Mouse (Mus musculus) midbrain, embryonic 13.5 days (tissue): Measurements from ENCODE around the gene Arhgap33. TPM values are rescaled to one million over a fixed set of nuclear protein-coding genes. Genes with fewer than 3 reads are reported as not detected.
A peak's percentile ranks its signal among the peaks of the same experiment; 100 is the strongest.
"Not testable (repeated sequence)": the region's sequence is repeated elsewhere in the genome, so short reads cannot be mapped to it uniquely, and the experiment has no call there.

Source experiments
- ATAC-seq: fragments of 200-750 bp; cut with Nextera tagmentation; 2 replicates; pipeline ENCODE4 v1.8.0; 2017; ENCODE audit warnings: mild to moderate bottlenecking, moderate TSS enrichment, moderate library complexity
- H3K27ac ChIP-seq: fragments of 300-500 bp; sonication (generic); 2 replicates; pipeline ENCODE4 v1.5.1; 2015; ENCODE audit warnings: inconsistent platforms, mild to moderate bottlenecking, moderate library complexity
- H3K27me3 ChIP-seq: fragments of 300-500 bp; sonication (generic); 2 replicates; pipeline ENCODE4 v1.6.1; 2015; ENCODE audit warnings: mild to moderate bottlenecking, inconsistent platforms
- H3K36me3 ChIP-seq: fragments of 300-500 bp; sonication (generic); 2 replicates; pipeline ENCODE4 v1.6.1; 2015; ENCODE audit warnings: mild to moderate bottlenecking, inconsistent platforms
- H3K4me1 ChIP-seq: fragments of 300-500 bp; sonication (generic); replicated peaks from 2 replicates; pipeline ENCODE4 v1.6.1; 2015; ENCODE audit warnings: inconsistent platforms
- H3K4me2 ChIP-seq: fragments of 300-500 bp; sonication (generic); replicated peaks from 2 replicates; pipeline ENCODE4 v1.6.1; 2015; ENCODE audit warnings: moderate library complexity, mild to moderate bottlenecking, inconsistent platforms
- H3K4me3 ChIP-seq: fragments of 300-500 bp; sonication (generic); replicated peaks from 2 replicates; pipeline ENCODE4 v1.5.1; 2015; ENCODE audit warnings: mild to moderate bottlenecking, inconsistent platforms
- H3K9ac ChIP-seq: fragments of 300-500 bp; sonication (generic); replicated peaks from 2 replicates; pipeline ENCODE4 v1.6.1; 2015; ENCODE audit warnings: mild to moderate bottlenecking, inconsistent platforms
- H3K9me3 ChIP-seq: fragments of 300-500 bp; sonication (generic); 2 replicates; pipeline ENCODE4 v1.6.1; 2016; ENCODE audit warnings: mild to moderate bottlenecking, inconsistent platforms
- WGBS: fragments of 180-500 bp; shearing (Covaris S2); methylation state at CpG from one replicate; pipeline ENCODE4 v1.1.7; 2015; 5-methylcytosine and 5-hydroxymethylcytosine counted together
- polyA plus RNA-seq: library from polyadenylated mRNA; unstranded; fragments of >200 nt; fragmentation: Nextera tagmentation; extraction: Ambion mirVana; gene quantifications from 2 replicates; pipeline ENCODE4 v1.2.1, GENCODE M21; 2015

Arhgap33 gene
- polyA plus RNA-seq, 1 experiment from 2014 or later = 114 TPM

DNA sequence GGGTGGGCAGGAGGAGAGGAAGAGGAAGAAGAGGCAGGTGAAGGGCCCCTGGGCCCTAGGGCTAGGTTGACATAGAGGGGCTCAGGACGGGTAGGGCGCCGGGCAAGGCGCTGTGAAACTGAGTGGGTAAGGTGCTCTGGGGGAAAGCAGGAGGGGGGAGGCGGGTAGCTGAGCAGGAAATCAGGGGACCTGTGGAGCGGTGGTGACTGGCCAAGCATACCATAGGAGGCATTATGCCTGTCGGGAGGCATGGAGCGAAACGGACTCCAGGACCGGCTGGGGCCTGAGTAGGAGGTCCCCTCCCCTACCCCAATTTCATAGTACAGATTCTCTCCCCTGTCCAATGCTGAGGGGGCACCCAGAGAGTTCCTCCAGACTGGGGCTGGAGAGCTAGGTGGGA is 12.0 kb downstream of the Arhgap33 start:
- peak overlapping the region; percentile 10; the same call in 1 of the 2 replicates for H3K27ac ChIP-seq
- no peaks in the 10 kb centered on the region; the same call in 1 of the 2 replicates for H3K27me3 ChIP-seq
- H3K9me3 ChIP-seq = no peaks in the 10 kb centered on the region
- WGBS = 78% methylated on average over 10 of the region's 10 CpGs
- peaks cover 30% of the 10 kb centered on the region for H3K4me1 ChIP-seq
- H3K36me3 ChIP-seq = peaks cover 57% of the 10 kb centered on the region
- no peak overlapping the region for H3K4me2 ChIP-seq
- no peak overlapping the region for H3K4me3 ChIP-seq
- H3K9ac ChIP-seq = no peak overlapping the region
- ATAC-seq = no peak

DNA sequence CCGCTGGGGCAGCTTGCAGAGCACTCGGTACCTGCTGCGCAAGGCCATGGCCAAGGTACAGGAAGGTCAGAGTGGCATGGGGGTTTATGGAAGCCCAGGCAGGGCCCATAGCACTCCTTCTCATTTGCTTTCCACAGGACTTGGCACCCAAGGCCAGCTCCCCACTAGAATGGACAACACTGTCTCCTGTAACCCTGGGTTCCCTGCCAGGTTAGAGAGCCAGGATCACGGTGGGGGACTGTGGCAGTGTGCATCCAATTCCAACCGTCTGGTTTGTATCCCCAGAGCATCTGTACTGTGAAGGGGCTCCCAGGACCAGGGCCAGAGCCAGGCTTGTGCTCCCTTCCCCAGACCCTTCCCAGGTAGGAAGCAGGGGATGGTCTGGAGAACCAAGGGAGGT is 14.0 kb downstream of the Arhgap33 start:
- H3K9ac ChIP-seq = no peak overlapping the region; the same call in 1 of the 2 replicates
- H3K9me3 ChIP-seq = no peaks in the 10 kb centered on the region
- H3K4me1 ChIP-seq = peaks cover 17% of the 10 kb centered on the region
- no peak overlapping the region for H3K4me3 ChIP-seq
- H3K27me3 ChIP-seq = no peaks in the 10 kb centered on the region; the same call in 1 of the 2 replicates
- 63% methylated on average over 5 of the region's 5 CpGs for WGBS
- no peak overlapping the region for H3K27ac ChIP-seq
- H3K36me3 ChIP-seq = peaks cover 36% of the 10 kb centered on the region
- H3K4me2 ChIP-seq = no peak overlapping the region
- peak; percentile 29; the same call in 1 of the 2 replicates for ATAC-seq

DNA sequence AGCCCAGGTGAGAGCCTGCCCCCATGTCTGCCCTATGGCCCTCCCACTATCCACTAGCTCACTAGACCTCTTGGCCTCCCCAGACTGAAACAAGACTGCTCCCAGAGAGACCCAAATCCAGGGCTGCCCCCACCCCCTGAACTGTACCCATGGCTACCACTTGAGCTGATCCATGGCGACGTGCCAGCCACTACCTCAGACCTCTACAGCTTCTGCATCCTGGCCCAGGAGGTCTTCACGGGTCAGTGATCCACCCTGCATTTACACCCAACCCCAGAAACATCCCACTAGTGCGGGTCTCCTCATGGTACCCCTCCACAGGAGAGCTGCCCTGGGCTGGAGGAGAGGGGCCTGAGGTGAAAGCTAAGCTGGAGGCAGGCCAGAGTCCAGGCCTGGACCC is 14.5 kb downstream of the Arhgap33 start:
- 46% methylated on average over 4 of the region's 4 CpGs for WGBS
- peaks cover 32% of the 10 kb centered on the region for H3K36me3 ChIP-seq
- H3K9me3 ChIP-seq = no peaks in the 10 kb centered on the region
- H3K27ac ChIP-seq = no peak overlapping the region
- no peak overlapping the region for H3K4me2 ChIP-seq
- H3K4me3 ChIP-seq = no peak overlapping the region
- peak overlapping the region; percentile 14; the same call in 1 of the 2 replicates for H3K9ac ChIP-seq
- H3K27me3 ChIP-seq = no peaks in the 10 kb centered on the region; the same call in 1 of the 2 replicates
- peak; percentile 10 for ATAC-seq
- H3K4me1 ChIP-seq = peaks cover 14% of the 10 kb centered on the region

DNA sequence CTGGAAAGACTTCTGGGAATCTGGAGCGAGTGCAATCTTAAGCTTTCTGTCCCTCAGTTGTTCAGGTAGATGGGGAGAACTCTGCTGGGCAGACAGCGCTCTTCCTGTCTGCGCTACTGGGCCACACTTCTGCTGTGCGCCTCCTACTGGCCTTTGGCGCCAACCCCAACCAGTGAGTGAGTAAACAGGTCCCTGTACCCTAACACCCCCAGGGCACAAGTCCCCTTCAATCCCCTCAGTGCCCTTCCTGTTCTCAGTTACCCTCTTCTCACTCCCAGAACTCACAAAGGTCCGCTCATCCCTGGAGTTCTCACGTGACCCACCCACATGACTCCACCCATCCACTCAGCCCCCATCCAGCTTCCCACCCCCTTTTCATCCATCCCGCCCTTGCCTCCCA is 16.5 kb downstream of the Arhgap33 start:
- H3K4me1 ChIP-seq = peaks cover 11% of the 10 kb centered on the region
- H3K27ac ChIP-seq = no peak overlapping the region
- 45% methylated on average over 8 of the region's 8 CpGs for WGBS
- no peak for ATAC-seq
- no peak overlapping the region for H3K9ac ChIP-seq
- H3K9me3 ChIP-seq = no peaks in the 10 kb centered on the region
- no peaks in the 10 kb centered on the region; the same call in 1 of the 2 replicates for H3K27me3 ChIP-seq
- no peak overlapping the region for H3K4me3 ChIP-seq
- H3K36me3 ChIP-seq = peaks cover 13% of the 10 kb centered on the region
- no peak overlapping the region for H3K4me2 ChIP-seq

DNA sequence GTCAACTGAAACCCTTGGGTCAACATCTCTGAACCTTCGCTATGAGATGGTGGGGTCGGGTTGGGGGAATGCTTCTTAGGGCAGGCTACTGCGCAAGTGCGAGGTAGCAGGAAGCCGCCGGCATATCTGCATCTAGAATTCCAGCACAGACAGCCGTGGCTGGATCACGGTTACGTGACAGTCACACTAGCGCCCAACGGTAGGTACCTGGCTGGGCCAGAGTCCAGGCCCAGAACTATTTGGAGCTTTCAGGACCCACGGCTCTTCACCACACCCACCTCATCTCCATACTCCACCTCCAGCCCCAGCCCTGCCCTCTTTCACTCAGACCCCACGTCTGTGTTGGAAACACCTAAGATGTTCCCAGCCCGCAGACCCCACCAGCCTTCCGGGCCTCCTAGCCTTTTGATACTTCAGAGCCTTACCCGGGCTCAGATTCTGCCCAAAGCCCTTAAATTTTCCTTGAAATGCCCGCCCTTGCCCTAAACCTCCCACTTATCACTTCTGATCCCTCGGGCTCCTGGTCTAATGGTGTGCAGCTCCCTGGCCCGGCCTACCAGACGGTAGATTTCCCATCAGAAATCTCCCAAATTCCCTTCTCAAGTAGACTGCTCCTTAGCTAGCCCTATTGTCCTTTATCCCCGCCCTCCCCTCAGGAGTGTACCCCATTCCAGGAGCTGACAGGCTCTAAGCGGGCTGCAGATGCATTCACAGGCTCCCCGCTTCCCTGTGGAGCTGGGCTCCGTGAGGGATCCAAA is 19.7 kb downstream of the Arhgap33 start:
- WGBS = 61% methylated on average over 24 of the region's 24 CpGs
- Histone ChIP-seq H3K4me3 (no peak overlapping the region), H3K27me3 (no peaks in the 10 kb centered on the region; the same call in 1 of the 2 replicates), H3K4me1 (peaks cover 3% of the 10 kb centered on the region; the same call in 1 of the 2 replicates), H3K9me3 (no peaks in the 10 kb centered on the region), H3K9ac (no peak overlapping the region), H3K4me2 (no peak overlapping the region), H3K36me3 (no peaks in the 10 kb centered on the region), H3K27ac (no peak overlapping the region)
- no peak for ATAC-seq

DNA sequence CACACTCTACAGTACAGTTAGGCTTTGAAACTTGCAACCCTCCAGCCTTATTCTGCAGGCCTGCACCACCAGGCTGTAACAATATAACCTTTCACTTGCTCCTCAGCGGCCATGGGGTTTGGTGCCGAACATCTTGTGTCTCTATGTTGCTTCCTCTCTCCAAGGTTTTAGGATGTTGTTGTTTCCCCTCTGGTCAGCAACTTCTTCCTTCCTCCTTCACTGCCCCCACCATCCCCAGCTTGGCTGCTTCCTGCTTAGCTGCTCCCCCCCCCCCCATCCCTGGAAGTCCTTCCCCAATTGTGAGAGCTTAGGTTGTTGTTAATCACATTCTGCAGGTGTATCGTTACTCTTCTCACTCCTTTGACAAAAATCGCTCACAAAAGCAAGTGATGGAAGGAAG is 26.8 kb downstream of the Arhgap33 start:
- ATAC-seq = no peak
- 77% methylated on average over 4 of the region's 4 CpGs for WGBS

DNA sequence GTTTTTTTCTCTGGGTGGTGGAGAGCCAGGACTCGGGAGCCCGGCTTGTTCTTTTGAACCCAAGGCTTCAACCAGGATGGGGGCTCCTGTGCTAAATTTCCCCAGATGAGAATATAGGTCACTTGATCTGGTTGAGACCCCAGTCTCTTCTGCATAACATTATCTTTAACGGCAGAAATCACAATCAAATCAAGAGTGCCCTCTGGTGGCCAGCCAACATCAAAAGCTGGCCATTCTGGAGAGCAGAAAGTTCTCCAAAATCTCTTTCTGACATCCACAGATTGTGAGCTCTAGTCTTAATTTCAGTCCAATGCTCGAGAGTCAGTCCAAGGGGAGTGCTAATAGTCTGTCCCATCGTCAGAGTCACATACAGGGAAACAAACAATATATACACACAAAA is 33.7 kb downstream of the Arhgap33 start:
- H3K4me3 ChIP-seq, H3K9ac ChIP-seq, H3K36me3 ChIP-seq, ATAC-seq, H3K27me3 ChIP-seq, H3K4me2 ChIP-seq, H3K4me1 ChIP-seq, H3K27ac ChIP-seq, H3K9me3 ChIP-seq: not testable (repeated sequence)
- 78% methylated on average over 5 of the region's 5 CpGs for WGBS

More for the DNA sequence above, 26.8 kb downstream of the Arhgap33 start:
- Histone ChIP-seq H3K4me2 (no peak overlapping the region), H3K9me3 (no peaks in the 10 kb centered on the region), H3K4me3 (no peak overlapping the region), H3K9ac (no peak overlapping the region), H3K27me3 (no peaks in the 10 kb centered on the region), H3K27ac (no peak overlapping the region), H3K4me1 (no peaks in the 10 kb centered on the region), H3K36me3 (no peaks in the 10 kb centered on the region)

DNA sequence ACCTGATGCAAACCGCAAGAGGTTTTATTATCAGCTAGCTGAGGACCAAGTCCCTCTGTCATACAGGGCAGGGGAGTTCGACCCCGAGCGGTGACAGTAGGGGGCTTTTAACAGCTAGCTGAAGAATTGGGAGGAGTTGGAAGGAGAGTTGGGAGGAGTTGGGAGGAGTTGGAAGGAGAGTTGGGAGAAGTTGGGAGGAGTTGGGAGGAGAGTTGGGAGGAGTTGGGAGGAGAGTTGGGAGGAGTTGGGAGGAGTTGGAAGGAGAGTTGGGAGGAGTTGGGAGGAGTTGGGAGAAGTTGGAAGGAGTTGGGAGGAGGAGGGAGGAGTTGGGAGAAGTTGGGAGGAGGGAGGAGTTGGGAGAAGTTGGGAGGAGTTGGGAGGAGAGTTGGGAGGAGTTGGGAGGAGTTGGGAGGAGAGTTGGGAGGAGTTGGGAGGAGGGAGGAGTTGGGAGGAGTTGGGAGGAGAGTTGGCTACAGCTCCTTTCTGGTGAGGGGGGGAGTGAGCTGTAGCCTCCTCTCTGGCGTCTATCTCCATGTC is 39.3 kb downstream of the Arhgap33 start:
- not testable (repeated sequence) for H3K4me2 ChIP-seq, H3K9ac ChIP-seq, H3K27ac ChIP-seq, H3K36me3 ChIP-seq, H3K9me3 ChIP-seq, H3K27me3 ChIP-seq, H3K4me1 ChIP-seq, ATAC-seq, H3K4me3 ChIP-seq
- 54% methylated on average over 5 of the region's 5 CpGs for WGBS

DNA sequence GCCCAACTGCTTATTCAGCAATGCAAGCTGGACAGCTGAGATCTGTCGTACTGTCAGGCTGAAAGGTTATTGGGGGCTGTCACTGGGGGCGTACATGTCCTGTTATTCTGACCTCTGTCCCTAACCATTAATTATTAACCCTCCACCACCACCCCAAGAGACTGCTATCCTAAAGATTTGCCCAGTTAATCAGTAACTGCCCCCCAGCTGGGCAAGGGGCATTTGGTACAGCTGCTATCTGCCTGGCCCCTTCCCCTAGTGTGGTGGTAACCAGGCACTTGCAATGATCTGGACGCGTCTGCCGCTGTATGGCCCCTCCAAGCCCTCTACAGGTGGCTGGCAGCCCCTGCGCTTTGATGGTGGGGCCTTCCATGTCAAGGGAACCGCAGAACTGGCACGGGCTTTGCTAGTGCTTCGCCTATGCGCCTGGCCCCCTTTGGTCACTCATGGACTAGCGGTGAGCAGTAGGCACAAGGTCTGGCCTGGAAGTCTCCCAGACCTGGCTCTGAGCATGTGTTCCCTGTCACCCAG is 41.4 kb downstream of the Arhgap33 start, which contains the start of gene Prodh2:
Prodh2 (plus strand) TSS at position 222 of the 531 bp plus-strand sequence.
- 72% methylated on average over 11 of the region's 11 CpGs for WGBS
- no peak for ATAC-seq
- no peaks in the 10 kb centered on the region for H3K4me1 ChIP-seq

DNA sequence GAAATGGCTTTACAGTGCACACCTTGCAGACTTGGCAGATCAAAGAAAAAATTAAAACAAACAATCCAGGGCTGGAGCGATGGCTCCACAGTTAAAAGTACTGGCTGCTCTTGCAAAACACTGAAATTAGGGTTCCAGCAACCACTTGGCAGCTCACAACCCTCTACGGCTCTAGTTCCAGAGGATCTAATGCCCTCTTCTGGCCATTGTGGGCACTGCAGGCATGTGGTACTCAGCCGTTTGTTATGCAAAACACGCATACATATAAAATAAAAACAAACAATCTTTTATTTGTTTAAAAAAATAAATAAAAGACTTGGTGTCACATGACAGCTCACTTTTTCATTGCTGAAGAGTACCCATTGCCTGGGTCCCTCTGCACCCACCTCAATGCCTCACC is 42.1 kb downstream of the Arhgap33 start:
- Histone ChIP-seq H3K9me3 (no peaks in the 10 kb centered on the region), H3K4me1 (no peaks in the 10 kb centered on the region), H3K36me3 (no peaks in the 10 kb centered on the region), H3K27me3 (peaks cover 9% of the 10 kb centered on the region; the same call in 1 of the 2 replicates), H3K4me2 (no peak overlapping the region), H3K9ac (no peak overlapping the region), H3K27ac (no peak overlapping the region), H3K4me3 (no peak overlapping the region)
- no peak for ATAC-seq
- WGBS = 22% methylated on average over 4 of the region's 4 CpGs

More for the DNA sequence above, 41.4 kb downstream of the Arhgap33 start, which contains the start of gene Prodh2:
- Histone ChIP-seq H3K27ac (no peak within 1 kb of the TSS), H3K36me3 (no peaks in the 10 kb centered on the region), H3K9me3 (no peaks in the 10 kb centered on the region), H3K4me2 (no peak within 1 kb of the TSS), H3K9ac (no peak within 1 kb of the TSS), H3K4me3 (no peak within 1 kb of the TSS), H3K27me3 (peaks cover 9% of the 10 kb centered on the region; the same call in 1 of the 2 replicates)

DNA sequence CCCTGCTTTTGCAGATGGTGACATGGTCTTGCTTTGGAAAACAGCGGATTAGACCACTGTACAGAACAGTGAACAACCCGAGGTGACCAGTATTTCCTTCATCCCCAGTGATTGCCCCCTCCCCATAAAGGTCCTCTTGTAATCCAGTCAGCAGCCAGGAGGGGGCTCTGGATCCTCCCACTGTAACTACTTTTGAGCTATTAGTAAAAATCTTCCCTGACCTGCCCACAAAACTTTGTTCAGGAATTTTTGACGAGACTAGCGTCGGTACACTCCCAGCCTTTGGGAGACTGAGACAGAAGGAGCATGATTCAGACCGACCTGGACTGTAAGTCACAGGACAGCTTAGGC is 43.9 kb downstream of the Arhgap33 start:
- H3K36me3 ChIP-seq = no peaks in the 10 kb centered on the region
- H3K4me1 ChIP-seq = no peaks in the 10 kb centered on the region
- WGBS = 17% methylated on average over 6 of the region's 6 CpGs
- no peak overlapping the region for H3K4me3 ChIP-seq
- H3K27me3 ChIP-seq = peaks cover 9% of the 10 kb centered on the region; the same call in 1 of the 2 replicates
- H3K27ac ChIP-seq = no peak overlapping the region
- no peaks in the 10 kb centered on the region for H3K9me3 ChIP-seq
- H3K9ac ChIP-seq = no peak overlapping the region
- H3K4me2 ChIP-seq = no peak overlapping the region
- ATAC-seq = no peak

DNA sequence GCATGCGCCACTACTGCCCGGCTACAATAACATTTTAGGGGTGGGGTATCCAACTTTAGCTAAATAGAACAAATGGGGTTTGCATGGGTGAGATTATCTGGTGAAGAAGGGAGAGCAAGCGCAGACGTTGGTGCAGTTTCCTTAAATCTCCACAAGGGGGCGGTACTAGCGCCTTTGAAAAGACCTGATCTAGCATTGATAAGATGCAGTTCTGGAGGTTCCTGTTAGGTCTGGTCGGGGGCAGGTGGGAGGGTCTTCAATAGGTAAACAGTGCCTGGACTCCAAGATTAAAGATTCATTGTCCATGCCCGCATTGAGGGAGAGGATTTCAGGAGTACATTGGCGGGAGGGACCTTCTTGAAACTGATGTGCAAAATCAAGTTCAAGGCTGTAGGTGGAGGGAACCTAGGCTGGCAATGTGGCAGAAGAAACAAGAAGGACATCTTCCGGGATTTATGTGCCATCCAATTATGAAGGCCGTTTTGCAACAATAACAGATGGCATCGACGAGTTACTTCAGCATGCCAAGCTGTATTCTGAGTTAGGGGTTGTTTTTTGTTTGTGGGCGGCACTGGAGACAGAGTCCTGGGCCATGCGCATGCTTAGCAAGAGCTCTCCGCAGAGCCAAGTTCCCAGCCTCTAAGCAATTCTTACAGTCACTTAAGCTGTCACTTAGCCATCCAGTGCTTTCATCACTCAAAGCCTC is 44.5 kb downstream of the Arhgap33 start:
- H3K4me3 ChIP-seq = no peak overlapping the region
- H3K9me3 ChIP-seq = no peaks in the 10 kb centered on the region
- H3K4me2 ChIP-seq = no peak overlapping the region
- H3K27ac ChIP-seq = no peak overlapping the region
- no peak overlapping the region for H3K9ac ChIP-seq
- ATAC-seq = no peak
- 34% methylated on average over 16 of the region's 16 CpGs for WGBS
- peaks cover 9% of the 10 kb centered on the region; the same call in 1 of the 2 replicates for H3K27me3 ChIP-seq
- no peaks in the 10 kb centered on the region for H3K4me1 ChIP-seq
- H3K36me3 ChIP-seq = no peaks in the 10 kb centered on the region
